Mouse (Mus musculus) forebrain, embryonic 15.5 days (tissue): ENCODE measurements at regions not wholly inside any gene's neighbourhood (a gene's known extent, or its start where the extent isn't known, plus 50 kb on each side); places are given as distances from the start of the nearest gene placed in this dataset.

Experiments
- ATAC-seq: fragments of 200-750 bp; cut with Nextera tagmentation; replicated peaks from 2 replicates; pipeline ENCODE4 v1.8.0; 2017; ENCODE audit warnings: mild to moderate bottlenecking, moderate TSS enrichment, moderate library complexity
- H3K27ac ChIP-seq: fragments of 300-500 bp; sonication (generic); replicated peaks from 2 replicates; pipeline ENCODE4 v1.5.1; 2015; ENCODE audit warnings: mild to moderate bottlenecking, inconsistent platforms
- H3K27me3 ChIP-seq: fragments of 300-500 bp; sonication (generic); 2 replicates; pipeline ENCODE4 v1.6.1; 2015; ENCODE audit warnings: inconsistent platforms
- H3K36me3 ChIP-seq: fragments of 300-500 bp; sonication (generic); 2 replicates; pipeline ENCODE4 v1.6.1; 2015; ENCODE audit warnings: mild to moderate bottlenecking, inconsistent platforms
- H3K4me1 ChIP-seq: fragments of 300-500 bp; sonication (generic); 2 replicates; pipeline ENCODE4 v1.6.1; 2015; ENCODE audit warnings: inconsistent platforms
- H3K4me2 ChIP-seq: fragments of 300-500 bp; sonication (generic); replicated peaks from 2 replicates; pipeline ENCODE4 v1.6.1; 2015; ENCODE audit warnings: mild to moderate bottlenecking, inconsistent platforms
- H3K4me3 ChIP-seq: fragments of 300-500 bp; sonication (generic); 2 replicates; pipeline ENCODE4 v1.5.1; 2015; ENCODE audit warnings: mild to moderate bottlenecking, inconsistent platforms
- H3K9ac ChIP-seq: fragments of 300-500 bp; sonication (generic); replicated peaks from 2 replicates; pipeline ENCODE4 v1.6.1; 2015; ENCODE audit warnings: mild to moderate bottlenecking, inconsistent platforms
- H3K9me3 ChIP-seq: fragments of 300-500 bp; sonication (generic); 2 replicates; pipeline ENCODE4 v1.6.1; 2016; ENCODE audit warnings: inconsistent platforms
- WGBS: fragments of 180-500 bp; shearing (Covaris S2); methylation state at CpG from one replicate; pipeline ENCODE4 v1.1.7; 2015; ENCODE audit warnings: mixed read lengths; 5-methylcytosine and 5-hydroxymethylcytosine counted together

- Histone ChIP-seq H3K27me3 (no peaks in the 10 kb centered on the region), H3K27ac (no peak overlapping the region), H3K4me3 (no peak overlapping the region), H3K36me3 (no peaks in the 10 kb centered on the region), H3K4me2 (no peak overlapping the region), H3K4me1 (no peaks in the 10 kb centered on the region), H3K9ac (no peak overlapping the region), H3K9me3 (no peaks in the 10 kb centered on the region)
- WGBS, result 44% methylated on average over 2 of the region's 2 CpGs
- peak; percentile 57; the same call in 1 of the 2 replicates for ATAC-seq
Observed at GRCm38 (mm10) chrX:129158794-129159411, 590.6 kb upstream of the Diaph2 start.
